Mouse (Mus musculus): Measurements from ENCODE around the gene Acot11. TPM values are rescaled to one million over a fixed set of nuclear protein-coding genes. Genes with fewer than 3 reads are reported as not detected.
"Not testable (repeated sequence)": the region's sequence is repeated elsewhere in the genome, so short reads cannot be mapped to it uniquely, and the experiment has no call there.

The Acot11 gene
- polyA plus RNA-seq, 1 experiment from 2014 or later: 6.9 TPM

- Histone ChIP-seq H3K9me3 (no peaks in the 10 kb centered on the region), H3K36me3 (no peaks in the 10 kb centered on the region), H3K27me3 (replicated peaks) (no peaks in the 10 kb centered on the region), H3K4me2 (no peak overlapping the region), H3K9ac (no peak overlapping the region), H3K27ac (no peak overlapping the region), H3K4me3 (replicated peaks) (no peak overlapping the region), H3K4me1 (peaks cover 26% of the 10 kb centered on the region)
- WGBS: 52% methylated on average over 9 of the region's 9 CpGs
- no peak for ATAC-seq (ENCODE audit: insufficient read depth, low FRiP score, low read depth)
Measured at GRCm38 (mm10) chr4:106789705-106790104, 15.1 kb downstream of the Acot11 start.

DNA sequence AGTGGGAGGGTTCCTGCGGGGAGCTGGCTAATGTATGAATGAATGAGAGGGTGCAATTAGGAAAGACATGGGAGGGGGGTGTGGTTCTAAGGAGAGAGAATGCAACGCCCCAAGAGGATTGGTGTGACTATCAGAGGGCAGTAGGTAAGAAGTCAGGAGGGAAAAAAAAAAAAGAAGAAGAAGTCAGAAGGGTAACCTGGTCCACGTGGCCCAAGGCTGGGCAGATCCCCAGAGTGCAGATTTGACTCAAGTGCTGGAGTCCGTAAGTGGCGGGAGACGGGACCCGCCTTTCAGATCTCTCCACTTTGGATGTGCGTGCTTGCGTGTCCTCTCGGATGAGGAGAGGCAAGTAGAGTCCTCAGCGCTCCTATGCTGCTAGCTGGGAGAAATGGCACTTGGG is 16.2 kb downstream of the Acot11 start:
- Histone ChIP-seq H3K4me3 (replicated peaks) (no peak overlapping the region), H3K27me3 (replicated peaks) (no peaks in the 10 kb centered on the region), H3K9ac (no peak overlapping the region), H3K9me3 (no peaks in the 10 kb centered on the region), H3K4me1 (peaks cover 26% of the 10 kb centered on the region), H3K27ac (no peak overlapping the region), H3K4me2 (no peak overlapping the region), H3K36me3 (no peaks in the 10 kb centered on the region)
- WGBS: 84% methylated on average over 11 of the region's 11 CpGs
- no peak for ATAC-seq (ENCODE audit: insufficient read depth, low FRiP score, low read depth)

- H3K4me1 ChIP-seq: peaks cover 26% of the 10 kb centered on the region
- H3K9me3 ChIP-seq: no peaks in the 10 kb centered on the region
- peak overlapping the region; percentile 1; the same call in 1 of the 2 replicates for H3K27ac ChIP-seq
- H3K4me3 ChIP-seq (replicated peaks): no peak overlapping the region
- no peaks in the 10 kb centered on the region for H3K27me3 ChIP-seq (replicated peaks)
- WGBS: 38% methylated on average over 7 of the region's 7 CpGs
- no peak overlapping the region for H3K4me2 ChIP-seq
- no peak overlapping the region for H3K9ac ChIP-seq
- no peaks in the 10 kb centered on the region for H3K36me3 ChIP-seq
- ATAC-seq (ENCODE audit: insufficient read depth, low FRiP score, low read depth): no peak
Measured at GRCm38 (mm10) chr4:106787830-106788229, 17.0 kb downstream of the Acot11 start.

DNA sequence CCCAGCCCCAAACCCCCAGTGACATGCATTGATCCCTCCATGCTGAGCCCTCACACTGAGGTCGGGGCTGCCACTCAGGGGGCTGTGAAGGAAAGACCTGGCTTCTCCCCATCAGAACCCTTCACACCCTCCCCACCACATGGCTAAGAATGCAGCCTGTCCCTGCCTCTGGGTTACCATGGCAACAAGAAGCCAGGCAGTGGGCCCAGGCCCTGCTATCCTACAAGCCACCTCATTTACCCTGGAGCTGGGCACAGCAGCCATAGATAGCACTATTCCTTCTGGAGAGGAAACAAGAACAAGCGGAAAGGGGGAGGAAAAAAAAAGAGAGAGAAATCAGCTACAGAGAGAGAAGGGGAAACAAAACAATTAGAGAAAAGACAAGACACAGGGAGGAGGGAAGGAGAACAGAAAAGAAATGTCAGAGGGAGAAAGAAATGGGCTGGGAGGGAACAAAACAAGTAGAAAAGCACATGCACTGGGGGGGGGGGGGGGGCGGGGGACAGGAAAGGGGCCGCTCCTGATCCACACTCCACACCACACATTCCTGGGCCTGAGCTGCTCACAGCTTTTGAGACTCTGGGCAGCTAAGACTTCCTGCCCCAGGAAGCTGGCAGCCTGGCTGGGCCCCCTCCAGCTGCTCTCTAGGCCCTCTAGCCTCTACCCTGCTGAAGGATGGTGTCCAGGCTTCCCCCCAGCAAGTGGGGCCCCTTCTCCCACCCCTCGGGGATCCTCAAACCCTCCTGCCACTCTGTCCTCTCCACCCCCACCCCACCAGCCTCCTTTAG is 18.9 kb downstream of the Acot11 start:
- Histone ChIP-seq H3K27ac (peak overlapping the region; percentile 68), H3K9me3 (no peaks in the 10 kb centered on the region), H3K9ac (no peak overlapping the region), H3K4me3 (replicated peaks) (no peak overlapping the region), H3K27me3 (replicated peaks) (no peaks in the 10 kb centered on the region), H3K4me2 (no peak overlapping the region), H3K4me1 (peaks cover 22% of the 10 kb centered on the region), H3K36me3 (no peaks in the 10 kb centered on the region)
- ATAC-seq (ENCODE audit: insufficient read depth, low FRiP score, low read depth): peak; percentile 33
- WGBS: 15% methylated on average over 4 of the region's 5 CpGs

DNA sequence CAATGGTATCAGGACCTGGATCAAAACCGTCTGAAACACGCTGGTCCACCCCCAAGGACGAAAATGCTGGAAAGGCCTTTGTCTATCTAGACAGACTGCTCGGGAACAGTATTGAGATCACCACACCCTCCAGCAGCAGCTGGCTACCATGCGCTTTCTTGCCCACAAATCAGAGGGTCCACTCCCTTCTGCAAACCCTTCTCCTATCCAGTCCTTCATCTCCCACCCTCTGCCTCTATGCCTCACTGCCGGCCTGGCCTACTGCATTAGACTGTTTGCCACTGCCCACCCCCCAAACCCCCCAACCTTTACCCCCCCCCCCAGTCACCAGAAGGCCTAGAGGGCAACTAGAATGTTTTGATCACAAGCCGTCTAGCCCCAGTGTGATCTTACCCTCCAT is 19.5 kb downstream of the Acot11 start:
- Histone ChIP-seq H3K9me3 (no peaks in the 10 kb centered on the region), H3K27me3 (replicated peaks) (no peaks in the 10 kb centered on the region), H3K4me1 (peaks cover 19% of the 10 kb centered on the region), H3K9ac (no peak overlapping the region), H3K36me3 (no peaks in the 10 kb centered on the region), H3K4me3 (replicated peaks) (no peak overlapping the region), H3K4me2 (no peak overlapping the region), H3K27ac (peak overlapping the region; percentile 68)
- ATAC-seq (ENCODE audit: insufficient read depth, low FRiP score, low read depth): no peak
- 57% methylated on average over 7 of the region's 7 CpGs for WGBS

- Histone ChIP-seq H3K4me3 (replicated peaks) (no peak overlapping the region), H3K9me3 (no peaks in the 10 kb centered on the region), H3K36me3 (no peaks in the 10 kb centered on the region), H3K4me1 (peaks cover 19% of the 10 kb centered on the region), H3K27me3 (replicated peaks) (no peaks in the 10 kb centered on the region), H3K27ac (no peak overlapping the region), H3K9ac (no peak overlapping the region), H3K4me2 (no peak overlapping the region)
- no peak for ATAC-seq (ENCODE audit: insufficient read depth, low FRiP score, low read depth)
- WGBS: 87% methylated on average over 7 of the region's 7 CpGs
Measured at GRCm38 (mm10) chr4:106784806-106785205, 20.0 kb downstream of the Acot11 start.

- H3K27ac ChIP-seq: no peak overlapping the region
- peaks cover 29% of the 10 kb centered on the region for H3K4me1 ChIP-seq
- H3K36me3 ChIP-seq: no peaks in the 10 kb centered on the region
- H3K9ac ChIP-seq: no peak overlapping the region
- ATAC-seq (ENCODE audit: insufficient read depth, low FRiP score, low read depth): no peak
- H3K27me3 ChIP-seq (replicated peaks): no peaks in the 10 kb centered on the region
- no peaks in the 10 kb centered on the region for H3K9me3 ChIP-seq
- no peak overlapping the region for H3K4me2 ChIP-seq
- no peak overlapping the region for H3K4me3 ChIP-seq (replicated peaks)
- 80% methylated on average over 10 of the region's 10 CpGs for whole genome bisulfite sequencing
Measured at GRCm38 (mm10) chr4:106783137-106783536, 21.7 kb downstream of the Acot11 start.

DNA sequence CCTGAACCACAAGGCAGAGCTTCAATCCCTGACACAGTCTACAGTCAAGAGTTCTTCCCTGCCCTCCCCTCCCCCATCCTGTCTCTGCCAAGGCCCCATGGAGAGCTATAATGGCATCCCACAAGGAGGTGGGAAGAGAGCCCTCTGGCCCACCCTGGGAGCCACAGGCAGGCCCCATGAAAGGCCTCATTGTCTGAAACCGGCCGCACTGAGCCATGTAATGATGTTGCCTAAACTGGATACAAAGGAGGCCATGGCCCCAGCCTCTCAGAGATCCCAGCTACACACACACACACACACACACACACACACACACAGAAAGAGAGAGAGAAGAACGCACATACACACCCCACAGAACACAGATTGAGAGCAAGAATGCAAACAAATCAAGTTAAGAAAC is 24.8 kb downstream of the Acot11 start:
- ATAC-seq (ENCODE audit: insufficient read depth, low FRiP score, low read depth): no peak
- no peaks in the 10 kb centered on the region for H3K9me3 ChIP-seq
- H3K27ac ChIP-seq: no peak overlapping the region
- H3K4me1 ChIP-seq: peaks cover 17% of the 10 kb centered on the region
- H3K9ac ChIP-seq: no peak overlapping the region
- H3K27me3 ChIP-seq (replicated peaks): no peaks in the 10 kb centered on the region
- H3K36me3 ChIP-seq: no peaks in the 10 kb centered on the region
- no peak overlapping the region for H3K4me2 ChIP-seq
- H3K4me3 ChIP-seq (replicated peaks): no peak overlapping the region
- WGBS: 56% methylated on average over 3 of the region's 3 CpGs

GRCm38 (mm10) chr4:106778116-106778788 is 26.5 kb downstream of the Acot11 start:
- H3K4me3 ChIP-seq (replicated peaks): no peak overlapping the region
- H3K9ac ChIP-seq: no peak overlapping the region
- WGBS: 40% methylated on average over 5 of the region's 5 CpGs
- no peaks in the 10 kb centered on the region for H3K36me3 ChIP-seq
- H3K4me2 ChIP-seq: no peak overlapping the region
- peak; percentile 93 for ATAC-seq (ENCODE audit: insufficient read depth, low FRiP score, low read depth)
- peak overlapping the region; percentile 80 for H3K27ac ChIP-seq
- H3K4me1 ChIP-seq: peaks cover 17% of the 10 kb centered on the region
- H3K27me3 ChIP-seq (replicated peaks): no peaks in the 10 kb centered on the region
- H3K9me3 ChIP-seq: no peaks in the 10 kb centered on the region

GRCm38 (mm10) chr4:106776998-106777397 is 27.8 kb downstream of the Acot11 start:
- Histone ChIP-seq H3K9ac (no peak overlapping the region), H3K27me3 (replicated peaks) (no peaks in the 10 kb centered on the region), H3K4me1 (peaks cover 17% of the 10 kb centered on the region), H3K36me3 (no peaks in the 10 kb centered on the region), H3K27ac (no peak overlapping the region), H3K4me2 (no peak overlapping the region), H3K9me3 (no peaks in the 10 kb centered on the region), H3K4me3 (replicated peaks) (no peak overlapping the region)
- WGBS: 25% methylated on average over 3 of the region's 3 CpGs
- ATAC-seq (ENCODE audit: insufficient read depth, low FRiP score, low read depth): no peak

- H3K36me3 ChIP-seq; H3K9ac ChIP-seq; H3K9me3 ChIP-seq; H3K4me2 ChIP-seq; H3K27me3 ChIP-seq (replicated peaks); H3K27ac ChIP-seq; H3K4me3 ChIP-seq (replicated peaks); ATAC-seq (ENCODE audit: insufficient read depth, low FRiP score, low read depth): not testable (repeated sequence)
- WGBS: 86% methylated on average over 6 of the region's 6 CpGs
- H3K4me1 ChIP-seq: peaks cover 17% of the 10 kb centered on the region
Measured at GRCm38 (mm10) chr4:106775767-106776166, 29.0 kb downstream of the Acot11 start.

DNA sequence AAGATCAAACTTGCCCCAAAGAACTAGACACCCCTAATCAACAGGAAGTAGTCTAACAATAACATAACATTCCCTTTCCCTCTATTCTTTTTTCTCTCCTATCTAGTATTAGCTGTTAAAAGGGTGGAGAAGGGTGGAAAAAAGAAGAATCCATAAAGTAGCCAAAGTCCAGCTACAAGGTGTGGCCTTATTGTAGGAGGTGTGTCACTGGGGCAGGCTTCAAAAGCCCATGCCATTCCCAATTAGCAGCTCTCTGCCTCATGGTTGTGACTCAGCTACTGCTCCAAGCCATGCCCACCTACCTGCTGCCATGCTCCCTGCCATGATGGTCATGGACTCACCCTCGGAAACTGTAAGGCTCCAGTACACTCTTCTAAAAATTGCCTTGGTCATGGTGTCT is 32.2 kb downstream of the Acot11 start:
- Histone ChIP-seq H3K4me3 (replicated peaks) (no peak overlapping the region), H3K9me3 (no peaks in the 10 kb centered on the region), H3K27ac (no peak overlapping the region), H3K9ac (no peak overlapping the region), H3K4me1 (0 out of 2 replicates have a peak, but pooled peaks cover 2% of the 10 kb centered on the region), H3K4me2 (no peak overlapping the region), H3K36me3 (no peaks in the 10 kb centered on the region), H3K27me3 (replicated peaks) (no peaks in the 10 kb centered on the region)
- 89% methylated on average over 1 of the region's 1 CpGs for WGBS
- ATAC-seq (ENCODE audit: insufficient read depth, low FRiP score, low read depth): no peak
